Mouse (Mus musculus) CH12.LX (cell line): ENCODE data around the gene Tln2.

Experiments used
- HCFC1 ChIP-seq: IDR thresholded peaks from 2 replicates; pipeline ENCODE4 v1.6.1; 2012; ENCODE audit warnings: low read depth, mild to moderate bottlenecking, inconsistent platforms, low read length, improper control_type of control experiment
- ZKSCAN1 ChIP-seq: IDR thresholded peaks from 2 replicates; pipeline ENCODE4 v1.6.1; 2012; ENCODE audit warnings: low read depth, inconsistent platforms, low read length, improper control_type of control experiment, borderline replicate concordance

DNA sequence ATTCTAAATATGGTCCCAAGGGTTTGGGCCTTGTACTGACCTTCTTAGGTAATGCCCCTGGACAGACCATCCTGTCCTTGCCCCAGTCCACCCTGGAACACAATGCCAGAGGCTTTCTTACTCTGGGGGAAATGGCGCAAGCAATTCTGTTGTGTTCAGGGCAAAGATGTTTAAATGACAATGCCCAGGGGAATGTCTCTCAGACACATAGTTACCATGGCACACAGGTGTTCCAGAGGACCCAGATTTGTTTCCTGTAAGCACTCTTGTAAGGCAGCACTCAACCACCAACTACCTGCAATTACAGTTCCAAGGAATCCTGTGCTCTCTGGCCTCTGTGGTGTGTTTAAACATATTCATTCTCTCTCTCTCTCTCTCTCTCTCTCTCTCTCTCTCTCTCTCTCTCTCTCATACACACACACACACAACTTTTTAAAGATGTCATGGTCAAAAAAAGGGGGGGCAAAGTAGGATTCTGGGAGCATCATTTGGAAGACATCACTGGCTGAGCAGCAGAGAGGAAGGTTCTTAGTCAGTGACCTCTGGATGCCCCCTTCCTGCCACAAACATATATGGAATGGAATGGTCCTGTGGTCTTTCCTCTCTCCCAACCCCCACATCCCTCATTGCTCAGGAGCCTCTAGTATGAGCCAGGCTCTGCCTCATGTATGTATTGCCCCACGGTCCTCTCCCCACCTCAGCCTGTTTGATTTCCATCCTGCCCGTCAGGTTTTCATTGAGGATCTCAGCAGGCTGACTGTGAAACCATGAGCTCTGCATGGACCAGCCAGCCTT lies 345.1 kb downstream of the Tln2 start:
- TF ChIP-seq ZKSCAN1: no peak
- TF ChIP-seq HCFC1: no peak
